Mouse (Mus musculus) erythroid progenitor cell, adult 5-6 weeks (primary cell): ENCODE data around the gene Madcam1. TPM values are rescaled to one million over a fixed set of nuclear protein-coding genes. Genes with fewer than 3 reads are reported as not detected.

Experiments
- ATAC-seq: replicated peaks from 2 replicates; pipeline ENCODE4 v1.8.0; 2016; ENCODE audit warnings: moderate number of reproducible peaks, mild to moderate bottlenecking, moderate TSS enrichment, inconsistent platforms; ENCODE audit not compliant: poor library complexity, low FRiP score, severe bottlenecking
- total RNA-seq, 2 experiments: library from RNA; stranded (forward) in 1 of 2; stranded (reverse) in 1 of 2; fragments of 150-400 nt in 1 of 2; fragments of 186-747, 209-891 nt in 1 of 2; gene quantifications; 2 replicates each; pipeline versions ENCODE4 v1.2.3 to v1.2.4; 2015 to 2017; ENCODE audit warnings: low replicate concordance in 2 of 2

Gene Madcam1
- total RNA-seq, 2 experiments from 2014 or later: not detected

GRCm38 (mm10) chr10:79665051-79665450 lies 692 bp downstream of the Madcam1 start:
- ATAC-seq: no peak

- no peak for ATAC-seq
Observed at GRCm38 (mm10) chr10:79666493-79666892, 2.1 kb downstream of the Madcam1 start.

- no peak for ATAC-seq
Observed at GRCm38 (mm10) chr10:79668076-79668475, 3.7 kb downstream of the Madcam1 start.

- peak; percentile 86 for ATAC-seq
Observed at GRCm38 (mm10) chr10:79668771-79669575, 4.6 kb downstream of the Madcam1 start, which contains the start of gene Tpgs1. Gene Tpgs1 (plus strand): TSS chr10:79669369.

GRCm38 (mm10) chr10:79669576-79670057 lies 5.3 kb downstream of the Madcam1 start:
- ATAC-seq: peak; percentile 45

- ATAC-seq: no peak
Observed at GRCm38 (mm10) chr10:79670071-79670888, 5.9 kb downstream of the Madcam1 start.

GRCm38 (mm10) chr10:79671396-79672087 lies 7.2 kb downstream of the Madcam1 start:
- ATAC-seq: no peak

- ATAC-seq: no peak
Observed at GRCm38 (mm10) chr10:79672088-79672455, 7.7 kb downstream of the Madcam1 start.

- no peak for ATAC-seq
Observed at GRCm38 (mm10) chr10:79673054-79673453, 8.7 kb downstream of the Madcam1 start.

GRCm38 (mm10) chr10:79675346-79676035 lies 11.1 kb downstream of the Madcam1 start:
- ATAC-seq: no peak

- peak; percentile 11 for ATAC-seq
Observed at GRCm38 (mm10) chr10:79680606-79681495, 16.5 kb downstream of the Madcam1 start.

- ATAC-seq: peak; percentile 85
Observed at GRCm38 (mm10) chr10:79681591-79682245, 17.4 kb downstream of the Madcam1 start, which contains the start of gene Cdc34. Gene Cdc34 (plus strand): TSS chr10:79682195.

GRCm38 (mm10) chr10:79682551-79682915 lies 18.2 kb downstream of the Madcam1 start:
- no peak for ATAC-seq

- peak; percentile 38; the same call in 1 of the 2 replicates for ATAC-seq
Observed at GRCm38 (mm10) chr10:79682916-79683582, 18.7 kb downstream of the Madcam1 start.

GRCm38 (mm10) chr10:79683726-79684640 lies 19.6 kb downstream of the Madcam1 start:
- ATAC-seq: no peak

- ATAC-seq: no peak
Observed at GRCm38 (mm10) chr10:79684770-79685600, 20.6 kb downstream of the Madcam1 start.
